Mouse (Mus musculus) adrenal gland, adult 2 months (tissue): ENCODE measurements around the gene Vmn2r69. TPM values are rescaled to one million over a fixed set of nuclear protein-coding genes. Genes with fewer than 3 reads are reported as not detected.

Experiments
- DNase-seq: peaks from one replicate; pipeline ENCODE4 v3.0.0; 2021
- long read RNA-seq: library from polyadenylated mRNA; stranded (forward); transcript quantifications from one replicate; pipeline ENCODE4 v2.0.0, GENCODE M21; 2021
- polyA plus RNA-seq: library from polyadenylated mRNA; depleted of rRNA; stranded (reverse); fragments of >200 nt; gene quantifications from 2 replicates; pipeline ENCODE4 v1.2.3, GENCODE M21; 2012; rRNA removed
- total RNA-seq, 2 experiments: library from RNA; stranded (reverse); gene quantifications; 2 replicates each; pipeline ENCODE4 v1.2.3; 2021

Gene Vmn2r69
- total RNA-seq, result not detected
- polyA plus RNA-seq, result not detected in 2 replicates
- long read RNA-seq, result 0 reads

DNA sequence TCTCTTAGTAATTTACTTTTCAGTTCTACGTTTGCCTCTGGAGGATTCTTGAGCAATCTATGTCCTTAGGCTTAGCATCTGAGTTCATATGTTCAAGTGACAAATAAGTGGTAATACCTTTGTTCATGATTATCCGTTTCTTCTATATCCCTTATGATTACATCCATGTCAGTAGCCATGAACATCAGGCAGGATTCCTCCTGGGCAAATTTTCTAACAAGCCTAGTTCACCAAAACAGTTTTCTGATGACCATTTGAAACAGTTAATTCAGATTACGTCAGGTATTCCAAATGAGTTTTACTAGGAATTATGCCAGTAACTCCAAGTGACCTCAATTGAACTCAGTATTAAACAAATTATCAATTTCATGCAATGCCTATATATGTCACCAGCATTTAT lies at the start of gene Vmn2r69:
Gene Vmn2r69, minus strand, starts transcription at position 101 of the 400 bp plus-strand sequence.
- DNase-seq, result no peak

Other genes with a start within 250 kb of the Vmn2r69 start
- not detected for gene Vmn2r68, start 178.1 kb downstream of the Vmn2r69 start, total RNA-seq
- gene Vmn2r68, start 178.1 kb downstream of the Vmn2r69 start, polyA plus RNA-seq, result not detected in 2 replicates
- gene Vmn2r71, start 147.2 kb upstream of the Vmn2r69 start, total RNA-seq, result not detected
- not detected in 2 replicates for gene Vmn2r71, start 147.2 kb upstream of the Vmn2r69 start, polyA plus RNA-seq
- gene Vmn2r70, start 153.3 kb upstream of the Vmn2r69 start, total RNA-seq, result not detected
- gene Vmn2r70, start 153.3 kb upstream of the Vmn2r69 start, polyA plus RNA-seq, result not detected in 2 replicates